Mouse (Mus musculus) cerebellum, postnatal 25 days (tissue): ENCODE results near the gene Numa1.
"Not testable (repeated sequence)": the region's sequence is repeated elsewhere in the genome, so short reads cannot be mapped to it uniquely, and the experiment has no call there.

Experiments
- DNase-seq, 2 experiments: peaks; one replicate each; pipeline ENCODE4 v3.0.0; 2021; ENCODE audit warnings: mixed read lengths in 2 of 2

Numa1 gene

DNA sequence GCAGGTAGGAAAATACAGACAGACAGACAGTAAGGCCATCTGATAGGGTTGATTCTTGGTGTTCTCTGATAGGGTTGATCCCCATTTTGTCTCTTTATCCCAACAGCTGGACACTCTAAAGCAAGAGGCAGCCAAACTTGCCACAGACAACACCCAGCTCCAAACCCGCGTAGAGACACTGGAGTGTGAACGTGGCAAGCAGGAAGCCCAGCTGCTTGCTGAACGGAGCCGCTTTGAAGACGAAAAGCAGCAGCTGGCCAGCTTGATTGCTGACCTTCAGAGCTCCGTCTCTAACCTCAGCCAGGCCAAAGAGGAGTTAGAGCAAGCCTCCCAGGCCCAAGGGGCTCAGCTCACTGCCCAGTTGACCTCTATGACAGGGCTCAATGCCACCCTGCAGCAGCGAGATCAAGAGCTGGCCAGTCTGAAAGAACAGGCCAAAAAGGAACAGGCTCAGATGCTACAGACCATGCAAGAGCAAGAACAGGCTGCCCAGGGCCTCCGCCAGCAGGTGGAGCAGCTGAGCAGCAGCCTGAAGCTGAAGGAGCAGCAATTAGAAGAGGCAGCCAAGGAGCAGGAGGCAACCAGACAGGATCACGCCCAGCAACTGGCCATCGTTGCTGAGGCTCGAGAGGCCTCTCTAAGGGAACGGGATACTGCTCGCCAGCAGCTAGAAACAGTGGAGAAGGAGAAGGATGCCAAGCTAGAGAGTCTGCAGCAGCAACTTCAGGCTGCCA, 64.5 kb downstream of the Numa1 start:
- peak; percentile 96 to 97 for DNase-seq

DNA sequence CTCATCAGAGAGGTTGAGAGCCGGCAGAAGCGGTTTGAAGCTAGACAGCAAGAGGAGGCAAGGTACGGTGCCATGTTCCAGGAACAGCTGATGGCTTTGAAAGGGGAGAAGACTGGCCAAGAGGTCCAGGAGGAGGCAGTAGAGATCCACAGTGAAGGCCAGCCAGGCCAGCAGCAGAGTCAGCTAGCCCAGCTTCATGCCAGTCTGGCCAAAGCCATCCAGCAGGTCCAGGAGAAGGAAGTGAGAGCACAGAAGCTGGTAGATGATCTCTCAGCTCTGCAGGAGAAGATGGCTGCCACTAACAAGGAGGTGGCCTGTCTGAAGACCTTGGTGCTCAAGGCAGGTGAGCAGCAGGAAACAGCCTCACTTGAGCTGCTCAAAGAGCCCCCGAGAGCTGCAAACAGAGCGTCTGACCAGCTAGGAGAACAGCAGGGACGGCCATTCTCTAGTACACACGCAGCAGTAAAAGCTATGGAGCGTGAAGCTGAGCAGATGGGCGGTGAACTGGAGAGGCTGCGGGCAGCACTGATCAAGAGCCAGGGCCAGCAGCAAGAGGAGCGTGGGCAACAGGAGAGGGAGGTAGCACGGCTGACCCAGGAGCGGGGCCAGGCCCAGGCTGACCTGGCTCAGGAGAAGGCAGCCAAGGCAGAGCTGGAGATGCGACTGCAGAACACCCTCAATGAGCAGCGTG, 65.7 kb downstream of the Numa1 start:
- peak; percentile 74 to 76 for DNase-seq

DNA sequence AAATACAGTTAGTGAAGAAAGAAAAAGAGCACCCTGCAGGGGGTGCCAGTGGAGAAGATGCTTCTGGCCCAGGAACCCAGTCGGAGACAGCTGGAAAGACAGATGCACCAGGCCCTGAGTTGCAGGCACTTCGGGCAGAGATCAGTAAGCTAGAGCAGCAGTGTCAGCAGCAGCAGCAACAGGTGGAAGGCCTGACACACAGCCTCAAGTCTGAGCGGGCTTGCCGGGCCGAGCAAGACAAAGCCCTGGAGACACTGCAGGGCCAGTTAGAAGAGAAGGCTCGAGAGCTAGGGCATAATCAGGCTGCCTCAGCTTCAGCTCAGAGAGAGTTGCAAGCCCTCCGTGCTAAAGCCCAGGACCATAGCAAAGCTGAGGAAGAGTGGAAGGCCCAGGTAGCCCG, 66.4 kb downstream of the Numa1 start:
- peak; percentile 44 to 54 for DNase-seq

DNA sequence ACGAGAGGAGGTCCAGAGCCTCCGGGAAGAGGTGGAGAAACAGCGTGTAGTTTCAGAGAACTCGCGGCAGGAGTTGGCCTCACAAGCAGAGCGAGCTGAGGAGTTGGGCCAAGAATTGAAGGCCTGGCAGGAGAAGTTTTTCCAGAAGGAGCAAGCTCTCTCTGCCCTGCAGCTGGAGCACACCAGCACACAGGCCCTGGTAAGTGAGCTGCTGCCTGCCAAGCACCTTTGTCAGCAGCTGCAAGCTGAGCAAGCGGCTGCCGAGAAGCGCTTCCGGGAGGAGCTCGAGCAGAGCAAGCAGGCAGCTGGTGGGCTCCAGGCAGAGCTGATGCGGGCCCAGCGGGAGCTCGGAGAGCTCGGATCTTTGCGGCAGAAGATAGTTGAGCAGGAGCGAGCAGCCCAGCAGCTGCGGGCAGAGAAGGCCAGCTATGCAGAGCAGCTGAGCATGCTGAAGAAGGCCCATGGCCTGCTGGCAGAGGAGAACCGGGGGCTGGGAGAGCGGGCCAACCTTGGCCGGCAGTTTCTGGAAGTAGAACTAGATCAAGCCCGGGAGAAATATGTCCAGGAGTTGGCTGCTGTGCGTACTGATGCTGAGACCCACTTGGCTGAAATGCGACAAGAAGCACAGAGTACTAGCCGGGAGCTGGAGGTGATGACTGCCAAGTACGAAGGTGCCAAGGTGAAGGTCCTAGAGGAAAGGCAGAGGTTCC, 67.2 kb downstream of the Numa1 start:
- DNase-seq: peak; percentile 63 to 65

DNA sequence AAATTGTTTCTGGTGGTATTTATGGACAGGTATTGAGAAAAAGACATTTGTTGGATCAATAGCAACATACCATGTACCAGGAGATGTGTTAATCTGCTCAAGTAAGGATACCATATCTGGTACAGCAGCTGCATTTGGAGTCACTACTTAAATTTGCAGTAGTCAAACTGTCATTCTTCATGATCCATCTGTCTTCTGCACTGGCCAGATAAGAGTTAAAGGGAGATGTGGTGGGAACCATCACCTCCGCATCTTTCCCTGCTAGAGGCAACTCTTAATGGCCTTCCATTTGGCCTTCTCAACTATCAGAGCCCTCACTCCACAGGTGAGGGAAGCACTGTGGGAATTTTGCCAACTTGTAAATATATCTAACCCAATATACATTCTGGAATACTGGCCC, 72.6 kb downstream of the Numa1 start:
- no peak for DNase-seq

DNA sequence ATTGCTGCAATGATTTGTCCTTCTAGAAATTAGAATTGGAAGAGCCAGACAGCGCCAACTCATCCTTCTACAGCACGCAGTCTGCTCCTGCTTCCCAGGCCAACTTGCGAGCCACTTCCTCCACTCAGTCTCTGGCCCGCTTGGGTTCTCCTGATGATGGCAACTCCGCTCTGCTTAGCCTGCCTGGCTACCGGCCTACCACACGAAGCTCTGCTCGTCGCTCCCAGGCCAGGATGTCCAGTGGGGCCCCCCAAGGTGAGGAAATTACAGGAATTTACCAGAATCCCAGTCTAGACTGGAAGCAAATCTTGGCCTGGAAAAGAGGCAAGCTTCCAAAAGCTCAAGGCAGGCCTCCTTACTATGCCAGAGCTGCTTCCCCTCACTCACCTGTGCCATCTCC, 77.9 kb downstream of the Numa1 start:
- peak; percentile 48 to 61 for DNase-seq

DNA sequence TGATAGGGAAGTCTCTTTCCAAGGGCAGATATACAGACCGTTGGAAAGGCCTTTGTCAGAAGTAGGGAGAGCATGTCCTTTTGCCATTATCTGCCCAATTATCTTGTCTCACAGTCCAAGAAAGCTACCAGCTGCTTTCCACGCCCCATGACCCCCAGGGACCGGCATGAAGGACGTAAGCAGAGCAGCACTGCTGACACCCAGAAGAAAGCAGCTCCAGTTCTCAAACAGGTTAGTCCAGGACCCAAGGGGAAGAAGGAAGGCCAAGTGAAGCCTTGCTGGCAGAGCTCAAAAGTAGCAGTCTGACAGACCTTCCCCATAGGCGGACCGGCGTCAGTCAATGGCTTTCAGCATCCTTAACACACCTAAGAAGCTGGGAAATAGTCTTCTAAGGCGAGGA, 79.5 kb downstream of the Numa1 start:
- no peak for DNase-seq

DNA sequence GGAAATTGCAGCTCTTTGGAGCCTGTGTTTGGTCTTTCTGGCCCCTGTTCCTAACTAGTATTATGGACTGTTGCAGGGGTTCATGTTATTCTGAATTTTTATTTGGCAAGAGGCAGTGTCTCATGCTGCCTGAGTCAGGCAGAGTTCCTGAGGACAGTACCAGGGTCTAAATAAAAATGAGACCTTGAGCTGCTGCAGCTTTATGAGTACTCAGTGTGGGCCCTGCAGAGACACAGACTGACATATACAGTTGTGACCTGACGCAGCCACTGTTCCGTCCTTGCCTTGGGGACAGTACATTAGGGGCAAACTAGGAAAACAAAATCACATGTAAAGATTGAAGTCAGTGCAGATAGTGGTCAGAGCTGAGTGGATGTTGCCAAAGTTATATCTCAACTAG, 81.1 kb downstream of the Numa1 start:
- no peak for DNase-seq

DNA sequence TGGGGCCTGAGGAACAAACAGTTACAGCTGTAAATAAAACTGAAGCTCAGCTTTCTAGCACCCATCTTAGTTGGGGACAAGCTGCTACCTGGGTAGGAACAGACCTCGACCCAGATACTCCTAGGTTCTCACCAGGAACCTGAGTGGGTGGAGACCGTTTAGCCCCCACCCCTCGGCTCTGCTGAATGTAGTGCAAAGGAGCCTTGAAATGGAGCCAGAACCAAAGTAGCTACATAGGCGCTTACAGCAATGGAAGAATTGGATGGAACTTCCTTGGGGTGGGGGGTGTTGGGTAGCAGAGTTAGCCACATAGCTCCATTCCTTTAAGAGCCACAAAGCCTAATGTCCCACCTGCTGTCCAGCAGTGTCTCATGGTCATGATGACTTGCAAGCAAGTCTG, 83.0 kb downstream of the Numa1 start:
- no peak for DNase-seq

DNA sequence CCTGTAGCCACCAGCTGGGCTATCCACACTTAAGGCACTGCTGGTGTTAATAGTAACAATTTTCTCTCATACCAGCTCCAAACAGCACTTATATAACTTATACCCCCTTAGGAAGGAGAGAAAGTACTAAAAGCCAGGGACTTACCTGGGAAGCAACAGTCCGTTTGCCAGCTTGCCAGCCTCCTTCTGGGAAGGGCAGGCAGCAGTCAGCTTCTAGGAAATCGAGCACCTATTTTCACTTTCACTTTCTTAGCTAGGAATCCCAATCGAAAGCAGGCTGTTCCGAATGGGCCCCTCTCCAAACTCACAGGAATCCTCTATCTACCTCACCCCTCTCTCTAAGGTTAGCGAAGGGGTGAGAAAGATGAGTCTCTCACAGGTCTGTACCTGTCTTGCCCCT, 83.5 kb downstream of the Numa1 start:
- no peak for DNase-seq

DNA sequence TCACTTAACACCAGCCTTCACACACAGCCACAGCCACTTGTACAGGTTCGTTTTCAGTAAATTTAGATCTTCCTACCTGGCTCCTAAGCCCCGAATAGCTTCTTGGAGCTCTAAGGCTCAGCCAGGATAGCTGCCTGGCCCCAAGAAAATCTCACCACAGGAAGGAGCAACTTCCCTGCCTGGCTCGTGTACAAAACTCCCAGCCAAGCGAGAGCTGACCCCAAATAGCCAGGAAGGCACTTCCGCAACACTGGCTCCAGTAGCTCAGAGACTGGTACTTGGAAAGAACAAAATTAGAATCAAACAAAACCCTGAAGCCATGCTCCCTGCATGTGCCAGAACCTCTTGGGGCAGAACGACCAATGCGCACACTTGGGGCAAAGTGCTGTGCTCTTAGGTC, 84.1 kb downstream of the Numa1 start:
- DNase-seq: peak in 1 of 2 experiments; percentile 43

DNA sequence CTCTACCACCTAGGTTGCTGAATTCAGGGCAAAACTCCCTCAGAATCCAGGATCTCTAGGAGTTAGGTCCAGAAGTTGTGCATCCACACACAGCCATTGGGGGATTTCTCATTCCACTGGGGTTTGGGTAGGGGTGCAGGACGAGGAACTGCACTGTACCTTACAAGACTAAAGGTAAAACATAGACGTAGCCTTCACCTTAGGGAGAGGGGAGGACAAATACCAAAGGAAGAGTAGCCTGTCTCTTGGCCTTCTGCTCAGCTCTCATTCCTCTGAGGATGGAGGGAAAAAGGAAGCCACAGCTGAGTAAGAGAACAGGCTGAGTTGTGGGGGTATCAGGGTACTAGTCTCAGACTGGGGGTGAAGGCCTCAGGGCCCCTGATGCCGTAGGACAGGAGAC, 84.7 kb downstream of the Numa1 start, which contains the start of gene Il18bp:
TSS of gene Il18bp (minus strand) at position 101 of the 400 bp plus-strand sequence.
- no peak for DNase-seq

DNA sequence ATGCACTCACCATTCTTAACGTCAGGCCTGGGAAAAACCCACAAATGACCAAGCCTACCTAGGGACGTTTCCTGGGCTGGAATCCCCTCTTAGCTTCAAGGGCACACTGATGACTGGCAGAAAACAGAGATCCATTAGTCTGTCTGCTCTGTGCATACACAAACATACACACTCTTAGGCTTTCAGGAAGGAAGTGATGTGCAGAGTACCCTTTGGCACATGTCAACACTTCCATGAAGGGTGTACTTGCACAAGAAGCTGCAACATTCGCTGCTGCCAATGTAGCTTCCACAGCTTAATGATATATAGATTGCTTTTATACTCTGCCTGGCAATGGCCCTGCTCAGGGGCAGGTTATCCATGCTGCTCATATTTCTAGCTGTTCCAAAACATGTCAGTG, 85.5 kb downstream of the Numa1 start:
- no peak for DNase-seq

DNA sequence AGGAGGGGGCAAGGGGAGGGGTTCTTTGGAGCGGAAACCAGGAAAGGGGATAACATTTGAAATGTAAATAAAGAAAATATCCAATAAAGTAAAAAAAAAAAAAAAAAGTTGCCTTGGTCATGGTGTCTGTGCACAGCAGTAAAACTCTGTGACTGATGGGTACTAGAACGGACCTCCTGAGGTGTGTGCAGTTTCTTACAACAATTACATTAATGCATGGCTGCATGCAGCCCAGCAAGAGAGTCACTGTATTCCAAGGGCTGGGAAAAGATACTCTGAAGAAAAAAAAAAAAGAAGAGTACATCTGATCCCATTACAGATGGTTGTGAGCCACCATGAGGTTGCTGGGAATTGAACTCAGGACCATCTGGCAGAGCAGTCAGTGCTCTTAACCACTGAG, 87.0 kb downstream of the Numa1 start:
- not testable (repeated sequence) for DNase-seq

DNA sequence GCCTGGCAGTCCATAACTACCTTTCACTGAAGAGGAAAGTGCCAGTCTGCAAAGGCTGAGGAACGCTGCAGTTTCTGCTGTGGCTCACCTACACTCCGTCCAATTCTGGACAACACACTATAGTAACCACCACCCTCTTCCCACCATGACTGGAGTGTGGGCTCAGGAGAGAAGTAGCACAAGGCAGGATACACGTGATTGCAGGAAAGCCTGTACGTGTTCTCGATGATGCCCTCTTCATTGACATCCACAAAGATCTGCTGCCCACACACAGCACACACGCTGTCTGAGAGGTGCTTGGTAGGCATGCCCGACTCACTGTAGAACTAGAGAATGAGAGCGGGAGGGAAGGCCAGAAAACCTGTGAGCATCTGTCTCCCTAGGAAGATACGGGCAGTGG, 89.9 kb downstream of the Numa1 start:
- DNase-seq: no peak

DNA sequence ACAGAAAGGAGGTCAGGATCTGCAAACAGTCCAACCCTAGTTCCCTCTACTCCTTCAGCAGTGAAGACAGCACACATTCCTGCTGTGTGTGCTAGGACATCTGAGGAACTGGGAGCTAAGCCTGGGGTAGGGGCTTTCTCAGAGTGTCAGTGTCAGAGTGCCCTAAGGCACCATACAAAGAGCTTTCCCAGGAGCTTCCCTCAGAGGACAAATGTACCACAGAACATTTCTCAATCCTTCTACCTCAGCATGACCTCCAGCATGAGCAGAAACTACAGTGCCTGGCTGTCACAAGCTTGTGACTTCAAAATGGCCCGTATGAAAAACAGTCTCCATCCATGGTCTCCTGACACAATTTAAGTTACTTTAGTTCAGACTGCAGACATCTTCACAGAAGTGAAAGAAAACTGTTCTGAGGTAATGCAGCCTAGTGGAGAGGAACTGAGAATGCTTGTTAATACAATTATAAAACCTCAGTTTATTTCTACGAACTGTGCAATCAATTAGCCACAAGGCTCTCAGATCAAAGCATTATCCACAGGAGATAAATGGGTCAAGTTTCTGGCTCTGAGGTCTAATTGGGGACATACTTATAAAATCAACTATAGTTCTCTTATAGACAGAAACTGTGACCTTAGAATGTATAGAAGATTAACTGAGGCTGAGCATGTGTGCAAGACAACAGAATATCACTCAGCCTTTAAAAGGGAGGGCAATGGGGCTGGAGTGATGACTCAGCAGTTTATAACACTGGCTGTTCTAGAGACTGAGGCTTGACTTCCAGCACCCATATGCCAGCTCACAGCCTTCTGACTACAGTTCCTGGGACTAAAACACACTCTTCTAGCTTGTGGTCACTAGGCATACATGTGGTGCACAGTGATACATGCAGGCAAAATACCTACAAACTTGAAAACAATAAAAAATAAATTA, 91.5 kb downstream of the Numa1 start:
- no peak for DNase-seq

DNA sequence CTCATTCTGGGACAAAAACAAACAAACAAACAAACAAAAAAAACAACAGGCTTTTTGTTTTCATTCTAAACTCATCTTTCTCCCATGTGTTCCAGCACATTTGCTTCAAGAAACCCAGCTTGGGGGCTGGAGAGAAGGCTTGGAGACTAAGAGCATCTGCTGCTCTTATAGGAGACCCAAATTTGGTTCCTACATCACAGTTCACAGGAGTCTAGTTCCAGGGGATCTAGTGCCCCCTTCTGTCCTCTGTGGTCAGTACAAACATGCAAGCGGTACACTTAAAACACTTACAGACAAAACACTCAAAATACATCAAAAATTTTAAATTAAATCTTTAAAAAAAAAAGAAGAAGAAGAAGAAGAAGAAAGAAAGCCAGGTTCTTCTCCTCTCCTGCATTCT, 101.0 kb downstream of the Numa1 start:
- peak; percentile 15 to 51 for DNase-seq

DNA sequence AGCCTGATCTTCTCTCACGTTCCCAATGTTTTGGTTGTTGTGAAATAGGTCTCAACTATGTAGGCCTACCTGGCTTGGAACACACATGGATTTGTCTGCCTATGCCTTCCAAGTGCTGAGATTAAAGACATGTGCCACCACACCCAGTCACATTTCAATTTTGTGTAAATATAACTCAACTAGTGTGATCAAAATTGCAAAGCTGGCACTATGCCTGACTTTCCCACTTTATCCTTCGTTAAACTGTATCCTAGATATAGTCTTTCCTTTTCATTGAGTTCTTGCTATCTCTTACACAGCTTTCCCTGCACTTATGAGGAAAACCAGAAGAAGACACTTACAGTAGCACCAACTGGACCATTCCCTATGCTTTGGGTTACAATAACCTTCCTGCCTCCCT, 101.6 kb downstream of the Numa1 start:
- no peak for DNase-seq

DNA sequence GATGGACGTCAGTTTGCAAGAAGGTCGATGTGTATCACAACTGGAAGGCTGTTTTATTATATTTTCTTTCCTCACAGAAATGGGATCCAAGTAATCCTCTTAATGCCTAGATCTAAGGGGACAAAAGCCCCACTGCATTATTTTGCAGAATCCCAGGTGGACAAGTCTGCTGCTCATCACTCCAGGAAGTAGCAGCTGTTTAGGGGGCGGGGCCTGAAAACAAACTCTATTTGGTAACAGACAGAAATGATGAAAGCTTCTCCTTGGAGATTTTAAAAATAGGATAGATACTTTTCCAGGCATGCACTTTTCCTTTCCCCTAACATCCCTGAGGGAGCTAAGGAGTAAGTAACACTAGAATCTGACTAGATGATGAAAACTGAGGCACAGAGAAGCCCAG, 103.4 kb downstream of the Numa1 start:
- DNase-seq: no peak

DNA sequence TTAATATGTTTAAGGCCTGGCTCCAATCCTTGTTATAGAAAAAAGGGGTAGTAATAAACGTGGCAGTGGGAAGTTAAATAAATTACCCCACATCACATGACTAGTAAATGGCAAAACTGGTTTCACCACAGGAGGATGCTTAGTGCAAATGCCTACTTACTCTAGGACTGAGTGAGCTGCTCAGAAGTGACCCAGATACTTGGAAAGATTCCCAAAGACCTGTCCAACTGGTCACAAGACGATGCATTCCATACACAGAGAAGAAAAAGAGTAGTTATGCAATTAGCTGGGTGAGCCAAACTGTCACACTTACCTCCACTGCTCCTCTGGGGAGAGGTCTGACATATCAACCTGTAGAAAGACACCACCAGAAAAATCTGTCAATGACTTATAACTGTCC, 108.4 kb downstream of the Numa1 start:
- no peak for DNase-seq

DNA sequence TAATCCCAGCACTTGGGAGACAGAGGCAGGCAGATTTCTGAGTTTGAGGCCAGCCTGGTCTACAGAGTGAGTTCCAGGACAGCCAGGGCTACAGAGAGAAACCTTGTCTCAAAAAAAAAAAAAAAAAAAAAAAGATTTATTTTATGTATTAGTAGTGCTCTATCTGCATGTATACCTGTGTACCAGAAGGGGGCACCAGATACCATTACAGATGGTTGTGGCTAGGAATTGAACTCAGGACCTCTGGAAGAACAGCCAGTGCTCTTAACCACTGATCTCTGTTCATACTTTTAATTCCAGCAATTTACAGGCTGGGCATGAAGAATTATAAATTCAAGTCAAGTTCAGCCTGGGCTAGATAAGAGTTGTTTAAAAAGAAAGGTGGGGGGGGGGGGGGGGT, 114.6 kb downstream of the Numa1 start:
- not testable (repeated sequence) for DNase-seq

DNA sequence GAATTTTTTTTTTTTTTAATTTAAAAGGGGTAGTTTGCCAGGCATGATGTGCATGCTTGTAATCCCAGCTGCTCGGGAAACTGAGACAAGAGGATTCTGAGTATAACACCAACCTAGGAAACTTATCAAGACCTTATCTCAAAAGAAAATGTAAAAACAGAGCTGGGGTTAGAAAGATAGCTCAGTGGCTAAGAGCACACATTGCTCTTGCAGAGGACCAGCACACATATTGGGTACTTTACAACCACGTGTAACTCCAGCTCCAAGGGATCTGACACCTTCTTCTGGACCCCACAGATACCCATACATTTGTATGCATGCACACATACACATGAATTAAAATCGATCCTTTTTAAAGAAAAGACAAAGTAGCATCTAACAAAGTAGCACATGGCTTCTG, 127.4 kb downstream of the Numa1 start:
- DNase-seq: no peak

DNA sequence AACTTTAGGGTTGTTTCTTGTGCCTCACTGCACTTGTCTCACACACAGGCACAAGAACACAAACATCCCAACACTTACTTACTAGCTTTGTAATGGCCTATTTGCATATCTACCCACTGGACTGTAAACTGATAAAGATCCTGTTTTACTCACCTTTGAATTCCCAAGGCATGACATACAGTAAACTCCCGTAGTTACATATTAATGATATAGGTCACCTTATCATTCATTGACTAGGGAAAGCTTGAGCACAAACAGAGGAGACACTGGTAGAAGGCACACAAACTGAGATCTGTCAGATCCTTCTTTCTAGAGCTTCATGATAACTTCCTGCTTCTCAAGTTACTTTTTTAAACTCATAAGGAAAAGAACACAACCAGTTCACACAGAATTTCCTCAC, 128.3 kb downstream of the Numa1 start:
- DNase-seq: no peak
